Mouse (Mus musculus): ENCODE results near the gene Vps4a. TPM values are rescaled to one million over a fixed set of nuclear protein-coding genes. Genes with fewer than 3 reads are reported as not detected.

Gene Vps4a
- total RNA-seq, 2 experiments from 2014 or later: 77.8 to 82.3 TPM

DNA sequence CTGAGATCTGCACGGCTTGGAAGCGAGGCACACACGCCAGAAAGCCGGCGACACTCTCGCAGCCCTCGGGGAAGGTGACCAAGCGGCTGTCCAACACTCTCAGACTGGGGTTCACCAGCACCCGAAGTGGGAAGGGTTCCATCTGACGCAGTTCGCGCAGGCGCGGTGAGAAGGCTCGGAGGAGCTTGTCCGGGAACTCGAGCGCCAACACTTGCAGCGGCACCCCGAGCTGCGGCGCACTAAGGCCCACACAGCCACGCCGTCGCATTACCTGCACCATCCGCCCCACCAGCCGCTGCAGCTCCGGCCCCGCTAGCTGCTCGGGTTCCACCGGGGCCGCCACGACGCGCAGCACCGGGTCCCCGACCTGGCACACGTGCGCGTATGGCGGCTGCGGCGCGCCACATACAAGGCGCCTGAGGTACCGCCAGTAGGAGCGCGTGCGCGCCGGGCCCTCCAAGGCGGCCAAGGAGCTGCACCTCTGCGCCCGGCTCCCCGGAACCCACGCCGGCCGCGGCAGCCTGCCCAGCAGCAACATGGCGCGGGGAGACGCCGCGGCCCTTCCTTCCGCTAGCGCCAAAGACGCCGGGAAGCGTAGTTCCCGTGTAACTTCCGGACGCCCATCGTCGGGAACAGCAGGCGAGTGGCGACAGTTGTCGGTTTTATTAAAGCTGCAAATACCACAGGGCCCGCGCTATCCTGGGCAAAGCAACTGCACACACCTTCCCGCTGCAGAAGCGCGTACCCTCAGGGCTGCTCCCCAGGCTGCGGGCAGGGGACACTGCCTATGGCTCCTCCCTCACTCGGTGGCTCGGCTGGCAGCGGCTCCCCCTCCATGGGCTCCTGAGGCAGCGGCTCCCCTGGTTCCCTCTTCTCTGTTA lies 17.3 kb downstream of the Vps4a start, which contains the start of gene Pdf:
Pdf (minus strand) TSS at position 554 of the 881 bp plus-strand sequence.
- peak; percentile 78 to 82 for DNase-seq (ENCODE audit: low spot score in 2 of 2)

DNA sequence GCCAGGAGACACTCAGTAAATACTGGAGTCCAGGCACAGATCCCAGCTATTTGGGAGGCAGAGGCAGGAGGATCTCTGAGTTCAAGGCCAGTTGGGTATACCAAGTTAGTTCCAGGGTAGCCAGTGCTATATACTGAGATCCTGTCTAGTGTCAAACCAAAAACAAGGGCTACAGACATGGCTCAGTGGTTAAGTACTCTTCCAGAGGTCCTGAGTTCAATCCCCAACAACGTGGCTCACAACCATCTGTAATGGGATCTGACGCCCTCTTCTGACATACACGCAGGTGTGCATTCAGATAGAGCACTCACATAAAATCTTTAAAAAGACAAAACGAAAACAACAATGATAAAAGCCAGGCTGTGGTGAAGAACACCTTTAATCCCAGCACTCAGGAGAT lies 18.5 kb downstream of the Vps4a start:
- no peak for DNase-seq (ENCODE audit: low spot score in 2 of 2)

- DNase-seq (ENCODE audit: low spot score in 2 of 2): no peak
Observed at GRCm38 (mm10) chr8:107052046-107052445, 21.0 kb downstream of the Vps4a start.

DNA sequence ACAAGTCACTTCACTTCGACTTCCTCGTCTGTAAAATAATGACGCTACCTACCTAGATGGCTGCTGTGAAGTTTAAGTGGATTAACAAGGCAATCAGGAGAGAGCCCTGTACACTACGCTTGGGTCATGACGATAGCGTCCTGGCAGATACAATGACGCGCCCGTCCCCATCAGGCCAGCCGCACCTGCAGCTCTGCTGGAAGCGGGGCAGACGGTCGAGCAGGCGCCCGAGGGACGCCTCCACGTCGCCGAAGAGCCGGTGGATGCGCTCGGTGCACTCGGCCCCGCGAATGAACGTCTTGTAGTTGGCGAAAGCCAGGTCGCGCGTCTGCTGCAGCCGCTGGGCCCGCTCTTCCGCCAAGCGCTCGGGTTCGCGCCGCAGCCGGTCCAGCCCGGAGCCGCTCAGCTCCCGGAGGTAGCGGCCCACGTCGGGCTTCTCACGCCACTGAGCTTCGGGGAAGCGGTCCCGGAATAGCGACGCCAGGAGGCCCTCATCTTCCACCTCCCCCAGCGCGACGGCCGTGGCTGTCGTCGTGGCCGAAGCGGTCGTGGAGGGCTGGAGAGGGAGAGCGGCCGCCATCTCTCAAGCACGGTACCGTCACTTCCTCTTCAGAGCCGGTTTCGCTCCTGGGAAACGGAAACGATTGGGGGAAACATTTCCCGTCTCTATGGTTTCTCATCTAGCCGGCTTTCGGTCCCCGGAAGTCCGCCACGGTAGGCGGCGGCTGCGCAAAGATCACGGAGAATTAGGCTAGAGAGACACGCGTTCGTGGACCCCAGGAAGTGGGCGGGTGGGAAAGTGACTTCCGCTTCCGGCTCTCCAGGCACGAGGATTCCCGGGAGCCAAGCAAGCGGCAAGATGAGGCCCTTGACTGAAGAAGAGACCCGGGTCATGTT lies 25.3 kb downstream of the Vps4a start, which contains the start of the genes Cog8 and Nip7:
Cog8 (minus strand) TSS at position 614 of the 897 bp plus-strand sequence.
Nip7 (plus strand) TSS at position 802 of the 897 bp plus-strand sequence.
- DNase-seq (ENCODE audit: low spot score in 2 of 2): peak; percentile 86 to 88

GRCm38 (mm10) chr8:107056973-107057369 lies 25.9 kb downstream of the Vps4a start:
- no peak for DNase-seq (ENCODE audit: low spot score in 2 of 2)

DNA sequence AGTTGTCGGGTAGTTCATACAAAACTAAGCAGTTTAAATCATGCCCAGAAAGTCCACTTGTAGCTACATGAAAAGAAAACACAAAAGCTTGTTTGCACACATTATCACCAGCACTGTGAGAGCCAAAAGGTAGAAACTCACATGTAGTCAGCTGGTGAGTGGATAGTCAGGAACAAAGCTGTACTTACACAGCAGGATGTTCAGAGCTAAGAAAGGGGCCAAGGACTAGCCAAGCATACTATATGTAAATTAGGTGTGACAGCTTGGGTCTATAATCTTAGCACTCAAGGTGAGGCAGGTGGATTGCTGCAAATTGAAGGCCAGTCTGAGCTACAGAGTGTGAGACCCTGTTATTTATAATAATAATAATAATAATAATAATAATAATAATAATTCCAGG lies 31.6 kb downstream of the Vps4a start:
- DNase-seq (ENCODE audit: low spot score in 2 of 2): no peak

DNA sequence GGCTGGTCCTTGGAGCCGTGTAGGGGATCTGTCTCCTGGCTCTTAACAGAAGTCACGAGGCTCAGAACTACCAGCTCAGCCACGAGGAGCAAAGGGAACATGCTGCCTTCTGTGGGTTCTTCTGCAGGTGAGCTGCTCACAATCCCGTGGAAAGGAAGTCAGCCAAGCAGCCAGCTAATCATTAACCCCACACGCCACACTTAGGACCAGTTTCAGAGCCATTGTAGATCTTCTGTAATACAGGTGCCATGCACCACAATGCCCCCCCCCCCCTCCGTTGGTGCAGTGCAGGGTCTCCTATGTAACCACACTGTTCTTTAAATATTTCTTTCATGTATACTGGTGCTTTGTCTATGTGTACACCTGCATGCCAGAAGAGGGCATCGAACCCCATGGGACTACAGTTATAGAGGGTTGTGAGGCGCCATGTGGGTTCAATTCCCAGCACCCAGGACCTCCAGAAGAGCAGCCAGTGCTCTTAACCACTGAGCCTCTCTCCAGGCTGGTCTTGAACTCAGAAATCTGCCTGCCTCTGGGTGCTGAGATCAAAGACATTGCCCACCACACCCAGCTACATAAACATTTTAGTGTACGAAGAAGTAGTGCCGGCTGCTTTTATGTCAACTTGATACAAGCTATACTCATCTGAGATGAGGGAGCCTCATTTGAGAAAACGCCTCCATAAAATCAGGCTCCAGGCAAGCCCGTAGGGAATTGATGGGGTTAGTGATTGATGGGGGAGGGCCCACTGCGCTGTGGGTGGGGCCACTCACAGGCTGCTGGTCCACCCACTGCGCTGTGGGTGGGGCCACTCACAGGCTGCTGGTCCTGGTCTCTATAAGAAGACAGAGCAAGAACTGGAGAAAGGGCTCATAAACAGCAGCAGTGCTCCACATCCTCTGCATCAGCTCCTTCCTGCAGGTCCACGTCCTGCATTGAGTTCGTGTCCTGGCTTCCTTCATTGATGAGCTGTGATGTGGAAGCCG lies 34.8 kb downstream of the Vps4a start, which contains the start of gene Tmed6:
Tmed6 (minus strand) TSS at position 134 of the 986 bp plus-strand sequence.
- no peak for DNase-seq (ENCODE audit: low spot score in 2 of 2)

DNA sequence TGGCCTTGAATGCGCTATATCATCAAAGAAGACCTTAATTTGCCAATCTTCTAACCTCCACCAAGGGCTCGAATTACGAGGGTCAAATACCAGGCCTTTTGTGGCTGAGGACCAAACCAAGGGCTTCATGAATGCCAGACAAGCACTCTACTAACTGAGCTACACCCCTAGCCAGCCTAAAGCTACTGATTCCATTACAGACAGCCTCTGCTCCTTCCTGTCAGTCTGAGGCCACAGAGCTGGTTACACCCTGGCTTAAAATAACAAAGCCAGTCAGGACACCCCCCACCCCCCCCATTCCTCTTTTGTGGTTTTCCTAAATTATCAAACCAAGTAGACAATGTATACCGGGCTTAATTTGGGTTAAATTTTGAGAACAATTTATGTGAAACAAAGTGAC lies 42.7 kb downstream of the Vps4a start:
- no peak for DNase-seq (ENCODE audit: low spot score in 2 of 2)

DNA sequence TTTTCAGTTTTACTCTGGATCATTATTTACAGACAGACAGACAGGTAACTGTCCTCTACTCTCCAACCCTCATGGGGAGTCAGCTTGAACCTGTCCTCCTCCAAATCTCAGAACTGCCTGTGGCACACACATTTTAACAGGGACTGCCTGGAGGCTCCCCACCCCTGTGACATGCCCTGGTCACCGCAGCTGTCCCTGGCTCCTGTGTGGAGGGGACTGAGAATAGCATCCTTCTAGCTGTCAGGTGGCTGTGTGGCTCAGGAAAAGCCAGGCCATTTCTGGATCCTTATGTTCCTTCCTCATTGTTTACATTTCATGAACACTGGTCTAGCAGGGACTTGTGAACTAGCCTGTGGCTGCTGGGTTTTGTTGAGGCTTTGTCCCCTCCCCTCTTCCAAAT lies 43.1 kb downstream of the Vps4a start:
- no peak for DNase-seq (ENCODE audit: low spot score in 2 of 2)

DNA sequence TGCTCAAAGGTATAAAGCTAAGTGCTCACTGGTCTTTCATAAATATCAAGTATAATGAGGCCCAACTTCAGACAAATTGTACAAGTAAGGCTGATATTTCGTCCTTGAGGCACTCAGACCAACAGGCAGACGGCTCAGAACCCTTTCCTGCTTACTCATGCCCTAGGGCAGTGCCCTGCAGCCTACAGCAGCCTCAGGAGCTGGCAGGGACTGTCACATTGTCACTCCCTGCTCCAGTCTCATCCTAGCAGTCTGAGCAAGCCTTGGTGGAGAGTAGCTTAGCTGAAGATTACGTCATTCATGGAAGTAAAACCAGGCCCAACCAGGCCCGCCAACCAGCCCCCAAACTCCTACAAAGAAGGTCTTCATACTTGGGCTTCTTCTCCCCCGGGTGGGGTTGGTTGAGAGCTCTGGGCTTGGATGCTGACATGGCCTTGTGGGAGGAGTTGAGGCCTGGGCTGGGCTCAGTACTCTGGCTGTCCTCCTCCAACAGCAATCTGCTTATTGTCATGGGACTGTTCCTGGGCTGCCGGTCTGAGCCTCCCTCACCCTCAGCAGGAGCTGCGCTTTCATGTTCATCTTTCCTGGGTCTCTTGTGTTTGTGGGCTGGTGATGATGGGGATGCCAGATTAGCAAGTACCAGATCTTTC lies 45.3 kb downstream of the Vps4a start:
- no peak for DNase-seq (ENCODE audit: low spot score in 2 of 2)

DNA sequence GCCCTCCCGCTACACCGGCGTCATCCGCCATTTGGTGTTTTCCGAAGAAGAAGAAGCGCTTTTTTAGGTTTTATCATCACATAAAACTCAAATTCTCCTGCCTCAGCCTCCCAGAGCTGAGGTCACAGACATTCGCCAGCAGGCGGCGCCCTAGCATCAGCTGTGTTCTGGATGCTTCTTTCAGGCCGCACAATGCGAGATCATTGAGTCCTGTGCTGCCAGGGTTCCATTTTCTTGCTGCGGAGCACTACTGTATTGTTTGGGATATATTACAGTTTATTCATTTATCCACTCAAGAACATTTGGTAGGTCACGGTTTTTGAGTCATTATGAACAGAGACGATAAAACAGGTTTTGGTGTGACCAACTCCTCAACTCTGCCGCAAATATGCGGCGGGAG lies 54.3 kb downstream of the Vps4a start:
- no peak for DNase-seq (ENCODE audit: low spot score in 2 of 2)

GRCm38 (mm10) chr8:107086018-107086417 lies 55.0 kb downstream of the Vps4a start:
- no peak for DNase-seq (ENCODE audit: low spot score in 2 of 2)

- DNase-seq (ENCODE audit: low spot score in 2 of 2): no peak
Observed at GRCm38 (mm10) chr8:107088526-107089063, 57.6 kb downstream of the Vps4a start.

- DNase-seq (ENCODE audit: low spot score in 2 of 2): no peak
Observed at GRCm38 (mm10) chr8:107090531-107090930, 59.5 kb downstream of the Vps4a start.

Other genes with a start within 250 kb of the Vps4a start
- under 1 TPM; 0.26 to 0.33 TPM for gene Has3, start 161.0 kb upstream of the Vps4a start, total RNA-seq (2021)
- 10 to 100 TPM; 48.9 to 50.9 TPM for gene Utp4, start 137.6 kb upstream of the Vps4a start, total RNA-seq (2021)
- 10 to 100 TPM; 16.9 to 20.9 TPM for gene Sntb2, start 95.5 kb upstream of the Vps4a start, total RNA-seq (2021)
- gene Pdf, start 17.4 kb downstream of the Vps4a start, total RNA-seq (2021): 10 to 100 TPM; 41.8 to 53.9 TPM
- 10 to 100 TPM; 33.2 to 35.3 TPM for gene Cog8, start 25.5 kb downstream of the Vps4a start, total RNA-seq (2021)
- 10 to 100 TPM; 47.5 to 54.1 TPM for gene Nip7, start 25.7 kb downstream of the Vps4a start, total RNA-seq (2021)
- gene Tmed6, start 34.4 kb downstream of the Vps4a start, total RNA-seq (2021): not detected
- 10 to 100 TPM; 20.5 to 22.6 TPM for gene Terf2, start 65.3 kb downstream of the Vps4a start, total RNA-seq (2021)
- gene Cyb5b, start 119.4 kb downstream of the Vps4a start, total RNA-seq (2021): 100 to 1,000 TPM; 320 to 493 TPM

Data from adrenal gland, adult 18-20 months (tissue).